Mouse (Mus musculus): ENCODE measurements around the gene Vps37d. TPM values are rescaled to one million over a fixed set of nuclear protein-coding genes. Genes with fewer than 3 reads are reported as not detected.

The Vps37d gene
- total RNA-seq (2015; ENCODE audit: low replicate concordance) (not detected in 2 replicates), total RNA-seq (2017; ENCODE audit: low replicate concordance) (not detected in 2 replicates)

- peak; percentile 78 for ATAC-seq (replicated peaks; ENCODE audit: low FRiP score, poor library complexity, severe bottlenecking)
Measured at GRCm38 (mm10) chr5:135077564-135078481, at the start of gene Vps37d. TSS of gene Vps37d (minus strand) at chr5:135078266.

- no peak for ATAC-seq (replicated peaks; ENCODE audit: low FRiP score, poor library complexity, severe bottlenecking)
Measured at GRCm38 (mm10) chr5:135127669-135128068, 49.6 kb upstream of the Vps37d start.

- ATAC-seq (replicated peaks; ENCODE audit: low FRiP score, poor library complexity, severe bottlenecking): no peak
Measured at GRCm38 (mm10) chr5:135126121-135126520, 48.1 kb upstream of the Vps37d start.

- no peak for ATAC-seq (replicated peaks; ENCODE audit: low FRiP score, poor library complexity, severe bottlenecking)
Measured at GRCm38 (mm10) chr5:135120753-135121152, 42.7 kb upstream of the Vps37d start.

DNA sequence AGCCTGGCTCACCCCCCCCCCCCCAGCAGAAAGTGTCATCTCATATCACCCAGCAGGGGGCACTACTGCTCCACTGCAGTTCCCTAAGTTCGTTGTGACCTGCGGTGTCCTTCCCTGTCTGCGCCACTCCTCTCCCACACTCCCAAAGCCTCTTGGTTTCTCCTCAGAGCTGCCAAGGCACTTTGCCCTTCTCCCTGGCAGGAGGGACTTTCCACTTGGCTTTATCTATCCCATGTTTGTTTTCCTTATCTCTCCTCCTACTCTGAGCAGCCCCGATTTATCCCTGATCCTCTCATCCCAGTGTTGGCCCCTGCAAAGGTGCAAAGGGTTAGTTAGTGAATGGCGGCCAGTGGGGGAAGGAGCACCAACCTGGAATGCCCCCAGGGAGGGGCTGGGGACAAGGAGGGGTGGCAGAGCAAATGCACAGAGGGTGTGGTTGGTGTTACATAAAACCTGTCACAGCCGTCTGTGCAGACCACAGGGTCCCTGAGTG is 40.6 kb upstream of the Vps37d start:
- peak; percentile 66; the same call in 1 of the 2 replicates for ATAC-seq (replicated peaks; ENCODE audit: low FRiP score, poor library complexity, severe bottlenecking)

- ATAC-seq (replicated peaks; ENCODE audit: low FRiP score, poor library complexity, severe bottlenecking): no peak
Measured at GRCm38 (mm10) chr5:135115241-135115640, 37.2 kb upstream of the Vps37d start.

GRCm38 (mm10) chr5:135113782-135114181 is 35.7 kb upstream of the Vps37d start:
- no peak for ATAC-seq (replicated peaks; ENCODE audit: low FRiP score, poor library complexity, severe bottlenecking)

GRCm38 (mm10) chr5:135109976-135110375 is 31.9 kb upstream of the Vps37d start:
- no peak for ATAC-seq (replicated peaks; ENCODE audit: low FRiP score, poor library complexity, severe bottlenecking)

GRCm38 (mm10) chr5:135109426-135109825 is 31.4 kb upstream of the Vps37d start:
- no peak for ATAC-seq (replicated peaks; ENCODE audit: low FRiP score, poor library complexity, severe bottlenecking)

DNA sequence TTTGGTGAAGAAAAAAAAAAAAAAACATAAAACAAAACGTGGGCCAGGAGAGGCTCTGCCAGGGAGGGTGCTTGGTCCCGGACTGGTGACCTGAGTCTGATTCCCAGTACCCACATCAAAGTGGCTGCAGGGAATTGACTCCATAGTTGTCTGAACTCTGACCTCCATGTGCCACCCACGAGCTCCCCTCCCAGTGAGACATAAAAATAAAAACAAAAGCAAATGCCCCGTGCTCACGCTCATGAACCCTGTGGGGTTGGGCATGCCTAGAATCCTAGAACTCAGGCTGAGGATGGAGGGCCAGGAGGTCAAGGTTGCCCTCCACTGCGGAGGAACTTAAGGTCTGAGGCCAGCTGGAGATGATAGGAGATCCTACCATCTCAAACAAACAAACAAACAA is 31.0 kb upstream of the Vps37d start:
- no peak for ATAC-seq (replicated peaks; ENCODE audit: low FRiP score, poor library complexity, severe bottlenecking)

GRCm38 (mm10) chr5:135107521-135108501 is 29.7 kb upstream of the Vps37d start:
- ATAC-seq (replicated peaks; ENCODE audit: low FRiP score, poor library complexity, severe bottlenecking): no peak

GRCm38 (mm10) chr5:135106758-135107256 is 28.7 kb upstream of the Vps37d start:
- peak; percentile 73 for ATAC-seq (replicated peaks; ENCODE audit: low FRiP score, poor library complexity, severe bottlenecking)

GRCm38 (mm10) chr5:135103999-135104660 is 26.1 kb upstream of the Vps37d start:
- no peak for ATAC-seq (replicated peaks; ENCODE audit: low FRiP score, poor library complexity, severe bottlenecking)

GRCm38 (mm10) chr5:135100981-135101380 is 22.9 kb upstream of the Vps37d start:
- ATAC-seq (replicated peaks; ENCODE audit: low FRiP score, poor library complexity, severe bottlenecking): no peak

DNA sequence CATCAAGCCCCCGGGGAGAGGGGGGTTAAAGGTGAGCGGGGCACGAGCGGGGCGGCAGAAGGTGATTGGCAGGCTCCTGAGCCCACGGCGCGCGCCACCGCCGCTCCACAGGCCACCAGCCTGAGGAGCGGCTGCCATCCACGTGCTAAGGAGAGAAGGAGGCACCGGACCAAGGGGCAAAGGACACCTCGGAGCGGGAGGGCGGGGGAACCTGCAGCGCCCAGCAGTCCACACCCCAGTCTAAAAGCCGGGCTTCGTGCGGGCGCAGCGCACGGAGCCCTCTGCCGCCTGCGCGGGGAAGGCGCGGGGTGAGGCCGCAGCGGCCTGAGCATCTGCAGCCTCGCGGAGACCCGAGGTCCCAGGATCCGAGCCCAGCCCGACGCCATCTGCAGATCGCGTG is 11.6 kb upstream of the Vps37d start, which contains the start of gene Mlxipl:
Gene Mlxipl (plus strand): TSS at position 238 of the 400 bp plus-strand sequence.
- no peak for ATAC-seq (replicated peaks; ENCODE audit: low FRiP score, poor library complexity, severe bottlenecking)

GRCm38 (mm10) chr5:135086871-135087270 is 8.8 kb upstream of the Vps37d start:
- no peak for ATAC-seq (replicated peaks; ENCODE audit: low FRiP score, poor library complexity, severe bottlenecking)

DNA sequence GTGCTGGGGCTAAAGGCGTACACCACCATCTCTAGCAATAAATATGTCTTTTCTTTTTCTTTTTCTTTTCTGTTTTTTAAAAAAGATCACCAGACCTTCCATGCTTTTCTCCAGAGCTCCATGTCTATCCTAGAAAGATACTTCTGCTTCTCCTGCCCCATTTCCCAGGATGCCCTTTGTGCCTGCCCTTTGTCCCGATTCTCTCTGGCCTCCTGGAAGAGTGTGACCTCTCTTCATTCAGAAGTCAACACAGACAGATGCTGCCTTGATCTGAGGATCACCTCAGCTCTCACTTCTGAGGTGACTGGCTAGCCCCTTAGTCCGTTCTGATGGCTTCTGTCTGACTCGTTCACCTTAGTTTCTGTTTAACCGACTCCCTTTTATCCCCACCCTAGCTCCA is 2.5 kb upstream of the Vps37d start:
- ATAC-seq (replicated peaks; ENCODE audit: low FRiP score, poor library complexity, severe bottlenecking): no peak

GRCm38 (mm10) chr5:135079578-135079977 is 1.5 kb upstream of the Vps37d start:
- no peak for ATAC-seq (replicated peaks; ENCODE audit: low FRiP score, poor library complexity, severe bottlenecking)

DNA sequence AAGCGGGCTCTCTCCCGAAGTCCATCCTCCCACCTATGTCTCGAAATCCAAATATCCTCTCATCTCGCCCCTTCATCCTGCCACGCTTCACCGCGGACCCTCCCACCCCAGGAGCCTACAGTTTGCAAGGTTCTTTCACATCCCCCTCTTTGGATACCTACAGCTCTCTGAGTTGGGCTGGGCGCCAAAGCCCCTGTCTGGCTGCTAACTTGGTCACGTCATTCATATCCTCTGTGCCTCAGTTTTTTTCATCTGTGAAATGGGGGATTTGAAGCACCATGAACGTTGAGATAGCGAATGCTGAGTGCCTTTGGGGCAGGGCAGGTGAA is 380 bp upstream of the Vps37d start:
- 0 out of 2 replicates have a peak, but pooled peaks have one; percentile 7 for ATAC-seq (replicated peaks; ENCODE audit: low FRiP score, poor library complexity, severe bottlenecking)

Data from erythroblast, adult 5-6 weeks (primary cell).